Mouse (Mus musculus): ENCODE measurements around the gene Sycp2.

Sycp2 gene

DNA sequence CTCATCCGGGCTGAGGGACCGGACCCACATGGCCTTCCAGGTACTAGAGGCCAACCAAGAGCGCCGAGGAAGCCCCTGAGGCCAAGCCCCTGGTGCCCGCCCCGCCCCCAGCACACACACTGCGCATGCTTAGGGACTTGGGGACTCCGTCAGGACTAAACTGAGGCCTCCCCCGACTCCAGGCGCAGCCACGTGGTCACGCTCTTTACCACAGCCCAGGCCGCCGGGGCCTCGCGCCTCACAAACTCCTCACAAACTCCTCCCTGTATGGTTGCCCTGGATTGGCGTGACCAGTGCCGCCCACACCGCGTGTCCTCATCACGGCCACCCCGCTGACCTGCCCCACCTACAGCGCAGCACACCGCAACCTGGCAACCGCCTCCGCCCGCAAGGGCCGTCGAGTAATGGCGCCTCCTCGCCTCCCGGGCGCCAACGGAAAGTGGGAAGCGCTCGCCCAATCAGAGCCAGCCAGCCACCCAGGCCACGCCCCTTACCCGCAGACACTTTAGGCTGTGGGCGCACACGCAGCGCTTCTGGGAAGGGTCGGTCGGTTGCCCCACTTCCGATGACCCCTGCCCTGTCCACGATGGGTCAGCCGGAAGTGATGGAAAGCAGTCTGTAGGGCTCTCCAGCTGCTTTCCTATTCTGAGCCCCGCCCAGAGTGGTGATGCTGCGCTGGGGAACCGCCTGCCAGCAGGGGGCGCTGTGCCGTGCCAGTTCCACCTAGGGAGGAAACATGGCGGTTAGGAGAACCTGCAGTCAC lies at the start of gene Sycp2:
Gene Sycp2, minus strand, starts transcription at position 633 of the 763 bp plus-strand sequence.
- no peak for DNase-seq (ENCODE audit: low read depth, low spot score)

DNA sequence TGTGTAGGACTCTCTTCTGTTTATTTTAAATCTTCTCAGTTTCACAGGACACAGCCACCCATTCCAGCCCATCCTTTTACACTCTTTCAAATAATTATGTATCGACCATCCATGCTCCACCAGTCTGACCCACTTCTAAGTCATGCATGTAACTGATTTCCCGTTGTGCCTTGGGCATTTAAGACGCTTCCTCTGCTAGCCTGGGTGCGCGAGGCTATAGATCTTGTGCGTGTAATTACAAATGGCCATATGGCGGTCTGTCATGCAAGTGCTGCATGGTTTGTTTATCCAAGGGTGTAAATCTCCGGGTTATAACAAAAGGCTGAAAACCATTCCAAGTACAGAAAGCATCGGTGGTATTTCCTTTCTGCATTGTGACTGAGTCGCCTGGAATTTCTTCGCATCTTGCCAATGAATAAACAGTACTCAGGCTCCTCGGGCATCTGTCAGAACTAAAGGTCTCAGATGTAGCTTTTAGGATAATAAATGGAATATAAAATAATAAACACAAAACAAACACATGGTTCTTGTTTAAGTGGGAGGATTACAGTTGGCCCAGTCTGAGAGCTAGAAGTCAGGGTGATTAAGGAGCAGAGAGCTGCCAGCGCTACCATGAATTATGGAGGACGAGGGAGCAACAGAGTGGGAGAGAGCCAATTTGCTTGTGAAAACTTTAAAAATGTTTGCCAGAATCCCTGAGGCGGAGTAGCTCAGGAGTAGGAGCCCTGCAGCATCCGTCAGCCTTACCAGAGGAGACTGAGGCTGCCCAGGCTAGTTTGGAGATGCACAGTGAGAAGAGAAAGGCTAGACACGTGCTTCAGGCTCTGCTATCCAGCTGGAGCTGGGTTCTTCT lies 47.4 kb upstream of the Sycp2 start:
- DNase-seq (ENCODE audit: low read depth, low spot score): no peak

DNA sequence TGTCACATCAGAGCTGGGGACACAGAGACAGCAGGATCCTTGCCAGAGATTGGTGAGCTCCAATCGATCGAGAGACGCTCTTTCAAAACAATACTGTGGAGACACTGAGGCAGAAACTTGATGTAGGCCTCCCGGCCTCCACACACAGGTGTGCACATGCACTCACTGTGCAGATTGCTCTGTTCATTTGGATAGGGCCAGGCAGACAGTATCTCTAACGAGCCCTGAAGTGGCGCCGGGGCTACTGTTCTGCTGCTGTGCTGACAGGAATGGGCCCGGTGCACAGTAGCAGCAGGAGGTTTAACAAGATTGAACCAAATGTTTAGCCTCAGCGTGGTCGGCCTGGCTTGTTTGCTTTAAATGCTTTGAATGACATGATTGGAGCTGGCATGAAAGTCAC lies 43.5 kb upstream of the Sycp2 start:
- DNase-seq (ENCODE audit: low read depth, low spot score): no peak

DNA sequence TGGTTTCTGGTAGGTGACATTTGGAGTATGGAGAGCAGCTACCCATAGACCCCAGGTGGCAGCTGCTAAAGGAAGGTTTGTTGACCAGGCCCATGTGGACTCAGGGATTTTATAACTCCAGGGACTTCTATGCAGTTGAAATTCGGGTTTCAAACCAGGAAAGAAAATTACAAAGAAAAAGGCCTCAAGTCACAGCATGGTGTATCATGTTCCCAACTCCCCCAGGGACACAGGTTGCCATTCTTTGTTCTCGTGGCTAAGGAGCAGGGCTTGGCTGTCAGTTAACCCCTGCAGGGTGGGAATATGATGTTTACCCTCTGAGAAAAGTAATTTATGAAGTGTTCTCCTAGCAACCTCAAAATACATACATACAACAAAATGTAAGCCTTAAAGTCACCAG lies 42.8 kb upstream of the Sycp2 start:
- no peak for DNase-seq (ENCODE audit: low read depth, low spot score)

- no peak for DNase-seq (ENCODE audit: low read depth, low spot score)
Measured at GRCm38 (mm10) chr2:178449386-178449785, 41.9 kb upstream of the Sycp2 start.

GRCm38 (mm10) chr2:178437311-178437710 lies 29.8 kb upstream of the Sycp2 start:
- no peak for DNase-seq (ENCODE audit: low read depth, low spot score)

- DNase-seq (ENCODE audit: low read depth, low spot score): no peak
Measured at GRCm38 (mm10) chr2:178433903-178434302, 26.4 kb upstream of the Sycp2 start.

GRCm38 (mm10) chr2:178433495-178433894 lies 26.0 kb upstream of the Sycp2 start:
- no peak for DNase-seq (ENCODE audit: low read depth, low spot score)

- DNase-seq (ENCODE audit: low read depth, low spot score): no peak
Measured at GRCm38 (mm10) chr2:178430231-178430630, 22.7 kb upstream of the Sycp2 start, which contains the start of gene Cdh26. Gene Cdh26 (plus strand): TSS chr2:178430531.

DNA sequence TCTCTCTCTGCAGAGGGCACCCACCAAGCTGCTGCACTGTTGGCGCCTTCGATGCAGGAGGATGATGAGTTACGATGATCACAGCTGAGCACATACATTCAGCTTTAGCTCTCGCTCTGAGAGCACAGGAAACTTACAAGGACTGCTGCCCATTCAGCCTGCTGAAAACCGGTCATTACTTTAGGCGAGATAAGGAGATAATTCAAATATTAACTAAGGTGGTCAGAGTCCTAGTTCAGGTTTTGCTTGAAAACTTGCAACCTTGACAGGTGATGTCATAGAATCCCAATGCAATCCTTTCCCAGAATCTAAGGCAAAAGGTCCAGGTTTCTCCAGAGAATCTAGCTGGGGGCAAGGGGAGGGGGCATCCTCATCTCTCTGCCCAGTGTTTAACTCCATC lies 21.9 kb upstream of the Sycp2 start:
- DNase-seq (ENCODE audit: low read depth, low spot score): no peak

GRCm38 (mm10) chr2:178428676-178429075 lies 21.2 kb upstream of the Sycp2 start:
- DNase-seq (ENCODE audit: low read depth, low spot score): no peak

DNA sequence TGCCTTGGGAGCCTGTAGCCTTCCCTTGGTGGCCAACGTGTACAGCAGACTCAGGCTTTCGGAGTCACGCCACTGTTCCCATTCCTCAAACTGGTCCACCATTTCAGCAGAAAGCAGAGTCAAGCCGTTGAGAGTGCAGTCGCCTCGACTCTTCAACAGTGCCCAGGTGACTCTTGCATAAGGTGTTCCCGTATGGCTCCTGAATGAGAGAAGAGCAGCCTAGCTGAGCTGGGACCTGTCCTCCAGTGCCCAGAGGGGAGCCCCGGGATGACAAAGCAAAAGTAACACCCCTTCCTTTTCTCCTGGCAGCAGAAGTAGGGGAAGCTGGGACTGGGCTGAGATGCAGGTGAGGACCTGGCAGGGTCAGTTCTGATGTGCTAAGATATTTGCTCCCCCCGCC lies 20.7 kb upstream of the Sycp2 start:
- DNase-seq (ENCODE audit: low read depth, low spot score): no peak

- DNase-seq (ENCODE audit: low read depth, low spot score): no peak
Measured at GRCm38 (mm10) chr2:178427181-178427580, 19.7 kb upstream of the Sycp2 start.

DNA sequence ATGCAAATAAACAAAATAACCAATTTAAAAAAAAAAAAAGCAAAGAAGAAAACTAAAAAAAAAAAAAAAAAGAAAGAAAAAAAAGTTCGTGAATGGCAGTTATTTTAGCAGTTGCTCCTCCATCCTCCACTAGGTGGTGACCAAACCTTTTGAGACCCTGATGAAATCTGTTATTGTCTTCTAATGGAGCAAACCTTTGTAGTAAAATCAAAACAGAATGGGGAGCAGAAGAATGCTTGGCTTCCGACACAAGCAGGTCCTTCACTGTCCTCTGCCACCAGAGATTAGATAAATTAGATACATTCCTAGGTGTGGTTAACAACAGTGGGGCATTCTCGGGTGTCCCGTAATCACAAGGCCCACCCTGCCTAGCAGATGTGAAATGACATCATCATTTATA lies 18.7 kb upstream of the Sycp2 start:
- no peak for DNase-seq (ENCODE audit: low read depth, low spot score)

DNA sequence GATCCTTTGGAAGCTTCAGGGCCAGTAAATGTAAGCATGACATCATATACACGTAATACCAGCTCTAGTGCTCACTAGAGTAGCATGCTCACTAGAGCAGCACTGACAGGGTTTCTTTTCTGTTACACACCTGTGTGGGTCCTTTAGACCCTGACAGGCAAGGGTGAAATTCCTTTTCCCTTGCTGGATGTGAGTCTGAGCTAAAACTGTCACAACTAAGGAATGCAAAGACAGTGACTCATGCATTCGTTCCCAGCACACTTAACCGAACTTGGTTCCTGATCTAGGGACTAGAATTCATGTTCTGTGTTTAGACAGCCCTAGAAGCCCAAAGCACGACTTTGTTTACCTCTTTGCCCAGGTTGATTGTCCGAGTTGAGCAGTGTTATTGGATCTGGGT lies 15.7 kb upstream of the Sycp2 start:
- no peak for DNase-seq (ENCODE audit: low read depth, low spot score)

DNA sequence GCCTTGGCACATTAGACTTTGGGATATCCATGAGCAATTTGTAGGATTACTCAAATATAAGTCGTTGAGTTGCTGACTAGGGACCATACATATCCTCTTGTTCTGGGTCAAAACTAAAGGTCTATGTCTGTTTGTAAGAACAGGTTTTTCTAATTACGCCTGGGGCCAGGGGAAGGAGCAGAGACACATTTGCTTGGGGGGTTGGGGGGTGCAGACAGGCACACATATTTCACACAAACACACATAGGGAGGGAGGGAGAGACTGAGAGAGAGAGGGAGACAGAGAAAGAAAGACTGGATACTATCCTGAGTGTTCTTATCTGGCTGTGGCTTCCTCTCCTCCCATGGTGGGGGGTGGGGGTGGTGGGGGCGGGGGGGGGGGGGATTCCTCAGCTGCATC lies 14.7 kb upstream of the Sycp2 start:
- no peak for DNase-seq (ENCODE audit: low read depth, low spot score)

DNA sequence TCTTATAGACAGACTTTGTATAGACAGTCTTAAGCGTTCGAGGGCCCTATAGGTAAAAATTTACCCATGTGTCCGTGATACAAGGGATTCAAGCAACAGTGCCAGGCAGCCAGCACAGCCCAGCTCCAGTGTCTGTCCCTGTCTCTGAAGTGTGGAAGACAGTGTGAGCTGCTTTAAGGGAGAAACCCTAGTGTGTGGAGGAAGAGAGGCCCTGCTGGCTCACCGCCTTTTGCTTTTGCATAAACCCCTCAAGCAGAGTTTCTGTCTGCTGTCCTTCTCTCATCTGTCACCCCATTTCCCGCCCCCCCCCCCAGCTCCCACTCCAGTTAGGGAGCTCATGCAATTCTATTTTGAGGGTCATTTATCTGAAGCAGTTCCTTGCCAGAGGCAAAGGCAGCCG lies 14.1 kb upstream of the Sycp2 start:
- no peak for DNase-seq (ENCODE audit: low read depth, low spot score)

GRCm38 (mm10) chr2:178420576-178420975 lies 13.1 kb upstream of the Sycp2 start:
- DNase-seq (ENCODE audit: low read depth, low spot score): no peak

DNA sequence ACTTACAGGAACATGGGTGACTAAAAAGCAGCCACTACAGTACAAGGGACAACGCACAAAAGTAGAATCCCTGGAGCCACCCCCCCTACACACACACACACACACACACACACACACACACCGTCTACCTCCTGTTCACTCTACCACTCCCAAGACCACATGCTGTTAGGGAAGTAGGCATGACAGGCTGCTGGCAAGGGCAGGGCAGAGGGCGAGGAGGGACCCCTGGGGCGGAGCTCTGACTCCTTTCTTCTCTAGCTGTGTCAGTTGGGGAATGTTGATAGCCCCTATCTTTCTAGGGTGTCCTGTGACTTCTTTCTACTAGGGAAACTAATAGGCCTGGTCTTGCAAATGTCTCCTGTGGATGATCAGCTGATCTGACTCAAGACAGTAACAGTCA lies 9.5 kb upstream of the Sycp2 start:
- no peak for DNase-seq (ENCODE audit: low read depth, low spot score)

DNA sequence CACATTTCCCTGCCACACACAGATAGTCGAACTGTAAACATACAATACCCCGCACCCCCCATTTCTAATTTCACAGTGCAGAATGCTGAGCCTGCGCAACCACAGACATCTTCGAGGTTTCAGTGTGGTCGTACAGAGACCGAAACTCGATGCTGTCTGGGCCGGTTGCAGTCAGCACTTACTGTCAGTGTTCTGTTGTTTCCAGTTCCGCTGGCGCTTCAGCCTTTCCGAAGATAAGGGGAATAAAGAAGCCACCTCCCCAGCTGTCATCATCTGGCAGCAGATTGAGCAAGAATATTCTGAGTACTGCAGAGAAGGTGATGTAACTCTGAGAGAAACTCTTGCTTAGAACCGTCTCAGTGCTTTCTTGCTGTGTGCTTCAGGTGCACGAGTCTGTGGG lies 8.9 kb upstream of the Sycp2 start:
- no peak for DNase-seq (ENCODE audit: low read depth, low spot score)

DNA sequence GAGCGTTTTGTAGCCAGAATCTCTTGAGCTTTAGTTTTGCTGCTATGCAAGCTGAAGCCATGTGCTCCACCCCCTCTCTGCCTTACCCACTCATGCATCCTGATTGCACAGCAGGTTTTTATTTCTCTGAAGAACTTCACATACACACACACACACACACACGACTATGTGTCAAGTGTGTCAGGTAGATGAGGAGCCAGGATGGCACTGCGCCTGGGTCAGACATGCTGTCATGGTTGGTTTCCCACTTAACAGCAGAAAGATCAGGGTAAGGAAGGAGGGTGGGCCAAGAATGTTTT lies 7.6 kb upstream of the Sycp2 start:
- DNase-seq (ENCODE audit: low read depth, low spot score): no peak

DNA sequence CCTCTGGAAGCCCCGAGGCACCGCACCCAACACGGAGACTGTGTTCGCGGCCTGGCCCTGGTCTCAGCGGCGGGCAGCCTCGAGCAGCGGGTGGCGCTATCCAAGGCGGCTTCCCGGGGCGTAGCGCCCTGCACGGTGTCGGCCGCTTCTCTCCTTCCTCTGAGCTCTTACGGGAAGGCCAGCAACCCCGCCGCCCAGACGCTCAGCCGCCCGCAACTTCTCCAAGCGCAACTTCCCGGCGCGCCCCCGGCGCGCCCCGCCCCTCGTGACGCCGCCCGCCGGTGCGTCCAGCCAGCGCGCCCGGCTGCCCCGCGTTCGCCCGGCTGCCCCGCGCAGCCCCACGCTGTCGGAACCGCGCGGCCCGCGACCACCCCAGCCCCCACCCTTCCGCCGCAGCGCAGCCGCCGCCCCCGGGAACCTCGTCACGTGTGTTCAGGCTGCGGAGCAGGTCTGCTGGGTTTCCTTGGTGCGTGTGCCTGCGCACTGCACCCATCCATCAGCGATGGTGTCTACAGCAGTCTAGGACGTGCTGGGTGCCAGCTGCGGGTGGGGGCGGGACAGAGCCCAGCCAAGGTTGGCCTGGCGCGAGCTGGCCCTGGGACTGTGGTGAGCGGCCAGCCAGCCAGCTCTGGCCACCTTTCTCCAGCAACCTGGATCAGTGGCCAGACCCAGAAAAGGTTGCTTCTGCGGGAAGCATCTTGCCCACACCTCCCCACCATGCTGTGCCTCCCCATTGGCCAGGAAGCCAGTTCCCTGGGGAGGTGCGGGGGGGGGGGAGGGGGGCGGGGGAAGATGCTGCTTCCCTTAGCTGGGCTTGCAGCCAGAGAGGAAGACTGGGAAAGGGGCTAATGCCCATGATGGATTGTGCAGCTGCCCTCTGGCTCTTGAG lies 7.0 kb upstream of the Sycp2 start, which contains the start of the genes Ppp1r3d and Fam217b:
Gene Ppp1r3d, minus strand, starts transcription at position 212 of the 889 bp plus-strand sequence.
Gene Fam217b, plus strand, starts transcription at position 264 of the 889 bp plus-strand sequence.
- DNase-seq (ENCODE audit: low read depth, low spot score): no peak
